Mouse (Mus musculus) spleen, adult 2 months (tissue): ENCODE measurements around the gene D2hgdh. TPM values are rescaled to one million over a fixed set of nuclear protein-coding genes. Genes with fewer than 3 reads are reported as not detected.

Experiments used
- DNase-seq, 2 experiments: peaks; one replicate each; pipeline versions ENCODE4 v3.0.0 to v3.0.0-alpha.2; 2012 to 2021; ENCODE audit warnings: low spot score in 2 of 2, low read depth in 1 of 2
- H3K27ac ChIP-seq: fragments of 200-500 bp; 2 replicates; pipeline ENCODE4 v1.5.1; 2012; ENCODE audit warnings: low read length, inconsistent platforms; ENCODE audit not compliant: insufficient read depth
- H3K27me3 ChIP-seq: fragments of 200-500 bp; 2 replicates; pipeline ENCODE4 v1.6.1; 2012; ENCODE audit warnings: mild to moderate bottlenecking, moderate library complexity, low read length, inconsistent platforms; ENCODE audit not compliant: control insufficient read depth, insufficient read depth
- H3K36me3 ChIP-seq: fragments of 200-500 bp; 2 replicates; pipeline ENCODE4 v1.6.1; 2012; ENCODE audit warnings: mild to moderate bottlenecking, low read length, inconsistent platforms; ENCODE audit not compliant: control insufficient read depth, insufficient read depth
- H3K4me1 ChIP-seq: fragments of 200-500 bp; 2 replicates; pipeline ENCODE4 v1.6.1; 2011; ENCODE audit warnings: inconsistent platforms; ENCODE audit not compliant: control insufficient read depth, insufficient read depth, insufficient read length
- H3K4me3 ChIP-seq: fragments of 200-500 bp; 2 replicates; pipeline ENCODE4 v1.5.1; 2011; ENCODE audit warnings: mild to moderate bottlenecking, inconsistent platforms; ENCODE audit not compliant: insufficient read depth, insufficient read length; ENCODE audit errors: extremely low read depth
- CTCF ChIP-seq: fragments of 200-500 bp; IDR thresholded peaks from 2 replicates; pipeline ENCODE4 v1.5.1; 2011; ENCODE audit warnings: mild to moderate bottlenecking, inconsistent platforms; ENCODE audit not compliant: insufficient read depth, insufficient read length, insufficient replicate concordance; ENCODE audit errors: extremely low read depth
- POLR2A ChIP-seq: fragments of 200-500 bp; IDR thresholded peaks from 2 replicates; pipeline ENCODE4 v1.6.1; 2011; ENCODE audit warnings: low read depth, low read length, inconsistent platforms
- WGBS: fragments of 180-500 bp; shearing (Covaris S2); methylation state at CpG from one replicate; pipeline ENCODE4 v1.1.7; 2018; 5-methylcytosine and 5-hydroxymethylcytosine counted together
- polyA plus RNA-seq: library from polyadenylated mRNA; depleted of rRNA; stranded (reverse); fragments of >200 nt; gene quantifications from 2 replicates; pipeline ENCODE4 v1.2.3, GENCODE M21; 2012

Gene D2hgdh
- polyA plus RNA-seq, 1 experiment: 20.3 TPM

GRCm38 (mm10) chr1:93802771-93803170, 21.9 kb upstream of the D2hgdh start:
- no peak overlapping the region for H3K4me3 ChIP-seq
- TF ChIP-seq POLR2A (no peak), CTCF (no peak)
- peaks cover 10% of the 10 kb centered on the region for H3K4me1 ChIP-seq
- no peak overlapping the region for H3K27ac ChIP-seq
- H3K27me3 ChIP-seq: no peaks in the 10 kb centered on the region
- no peak for DNase-seq
- 70% methylated on average over 5 of the region's 5 CpGs for WGBS
- peaks cover 6% of the 10 kb centered on the region for H3K36me3 ChIP-seq

DNA sequence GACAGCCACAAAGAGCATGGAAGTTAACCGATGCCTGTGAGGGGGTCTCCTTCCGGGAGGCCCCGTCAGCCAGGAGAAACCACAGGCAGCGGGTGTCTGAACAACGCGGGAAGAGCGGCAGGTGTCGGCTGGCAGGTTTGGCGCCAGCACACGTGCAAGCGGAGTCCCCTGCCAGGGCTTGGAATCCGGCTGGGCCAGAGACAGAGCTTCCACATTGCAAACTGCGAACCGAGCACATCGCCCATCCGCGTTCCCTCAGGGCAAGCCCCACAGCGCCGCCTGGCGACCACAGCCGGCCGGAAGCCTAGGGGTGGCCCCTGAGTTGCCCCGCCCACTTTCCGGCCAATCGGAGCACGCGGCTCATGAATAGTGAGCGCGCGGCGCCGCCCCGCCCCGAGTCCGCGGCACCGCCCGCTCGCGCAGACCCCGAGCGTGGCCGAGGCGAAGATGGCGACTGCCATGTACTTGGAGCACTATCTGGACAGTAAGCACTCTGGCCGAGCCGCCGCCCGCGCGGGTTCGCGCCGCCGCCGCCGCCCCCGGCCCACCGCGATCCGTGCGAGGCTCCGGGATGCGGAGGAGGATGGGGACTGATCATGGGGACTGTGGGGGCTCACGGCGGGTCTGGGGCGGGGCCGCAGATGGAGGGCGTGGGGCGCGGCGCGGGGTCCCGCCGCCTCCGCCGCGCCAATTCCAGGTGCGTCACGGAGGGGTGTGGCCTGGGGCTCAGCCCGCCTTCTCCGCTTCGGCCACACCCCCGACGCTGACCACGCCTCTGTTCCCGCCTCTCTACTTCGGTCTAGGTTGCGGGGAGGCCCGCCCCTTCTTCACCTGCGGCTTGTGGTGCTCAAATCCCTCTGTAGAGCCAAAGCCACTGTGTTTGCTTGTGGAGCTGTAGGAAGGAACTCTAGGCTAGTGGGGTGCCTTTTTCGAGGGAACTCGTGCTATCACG, 20.9 kb upstream of the D2hgdh start, which contains the start of gene Ing5:
TSS of gene Ing5 (plus strand) at position 410 of the 952 bp plus-strand sequence.
- DNase-seq: peak; percentile 94 to 100
- peak within 1 kb of the TSS; percentile 98 for H3K27ac ChIP-seq
- under 1% methylated on average over 94 of the region's 94 CpGs for WGBS
- H3K27me3 ChIP-seq: no peaks in the 10 kb centered on the region
- TF ChIP-seq POLR2A (peak; percentile 63), CTCF (peak; percentile 96)
- peak within 1 kb of the TSS; percentile 86 for H3K4me3 ChIP-seq
- peaks cover 10% of the 10 kb centered on the region for H3K4me1 ChIP-seq
- H3K36me3 ChIP-seq: peaks cover 9% of the 10 kb centered on the region

DNA sequence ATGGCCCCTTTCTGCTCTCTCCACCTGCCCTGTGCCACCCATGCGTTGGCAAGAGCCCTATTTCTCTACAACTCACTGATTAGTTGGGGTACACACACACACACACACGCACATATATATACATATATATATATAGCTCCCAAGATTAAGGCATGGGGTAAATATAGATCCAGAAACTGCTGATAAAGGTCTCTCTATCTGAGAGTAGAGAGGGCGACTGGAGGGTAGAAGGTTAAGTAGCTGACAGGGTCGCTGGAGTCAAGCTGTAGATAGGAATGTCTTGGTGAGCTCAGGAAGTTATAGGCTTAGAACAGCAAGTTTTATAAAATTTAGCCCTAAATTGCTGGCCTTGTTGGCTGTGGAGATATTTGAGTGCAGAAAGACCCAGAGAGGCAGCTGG, 19.9 kb upstream of the D2hgdh start:
- 76% methylated on average over 4 of the region's 4 CpGs for WGBS

DNA sequence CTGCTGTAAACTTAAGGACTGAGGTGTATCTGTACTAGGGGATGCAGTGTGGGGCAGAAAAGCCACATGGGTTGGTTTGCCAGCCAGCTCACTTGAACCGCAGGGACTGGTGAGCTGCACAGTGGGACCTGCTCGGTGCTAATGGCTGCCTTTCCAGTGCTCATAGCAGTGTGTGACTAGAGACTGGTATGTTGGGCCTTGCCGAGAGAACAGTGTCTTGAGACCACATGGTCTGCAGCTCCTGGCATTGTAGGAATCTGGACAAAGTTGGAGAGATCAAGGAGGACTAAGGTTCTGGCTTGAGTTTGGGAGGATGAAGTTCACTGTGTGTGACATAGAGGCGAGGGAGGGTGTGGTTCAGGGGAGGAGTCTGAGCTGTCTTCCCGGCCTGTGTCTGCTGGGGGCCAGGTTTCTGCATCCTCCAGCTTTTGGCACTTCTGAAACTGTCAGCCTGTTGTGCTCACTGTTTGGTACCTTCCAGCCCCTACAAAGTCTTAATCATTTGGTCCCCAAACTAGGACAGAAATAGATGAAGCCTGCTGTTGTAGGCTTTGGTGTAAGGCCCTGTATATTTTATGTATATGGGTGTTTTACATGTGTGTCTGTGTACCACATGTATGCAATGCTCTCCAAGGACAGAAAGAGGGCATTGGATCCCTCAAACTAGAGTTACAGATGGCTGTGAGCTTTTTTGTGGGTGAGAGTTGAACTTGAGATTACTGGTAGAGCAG, 19.3 kb upstream of the D2hgdh start:
- no peaks in the 10 kb centered on the region for H3K27me3 ChIP-seq
- no peak overlapping the region for H3K27ac ChIP-seq
- H3K4me1 ChIP-seq: peaks cover 10% of the 10 kb centered on the region
- H3K4me3 ChIP-seq: no peak overlapping the region
- no peak for DNase-seq
- H3K36me3 ChIP-seq: peaks cover 11% of the 10 kb centered on the region
- 67% methylated on average over 5 of the region's 5 CpGs for WGBS
- no peak for TF ChIP-seq CTCF
- no peak for TF ChIP-seq POLR2A

More for the DNA sequence above, 19.9 kb upstream of the D2hgdh start:
- Histone ChIP-seq H3K27me3 (no peaks in the 10 kb centered on the region), H3K4me1 (peaks cover 10% of the 10 kb centered on the region), H3K36me3 (peaks cover 10% of the 10 kb centered on the region), H3K27ac (no peak overlapping the region), H3K4me3 (no peak overlapping the region)
- DNase-seq: no peak
- no peak for TF ChIP-seq POLR2A
- TF ChIP-seq CTCF: no peak

DNA sequence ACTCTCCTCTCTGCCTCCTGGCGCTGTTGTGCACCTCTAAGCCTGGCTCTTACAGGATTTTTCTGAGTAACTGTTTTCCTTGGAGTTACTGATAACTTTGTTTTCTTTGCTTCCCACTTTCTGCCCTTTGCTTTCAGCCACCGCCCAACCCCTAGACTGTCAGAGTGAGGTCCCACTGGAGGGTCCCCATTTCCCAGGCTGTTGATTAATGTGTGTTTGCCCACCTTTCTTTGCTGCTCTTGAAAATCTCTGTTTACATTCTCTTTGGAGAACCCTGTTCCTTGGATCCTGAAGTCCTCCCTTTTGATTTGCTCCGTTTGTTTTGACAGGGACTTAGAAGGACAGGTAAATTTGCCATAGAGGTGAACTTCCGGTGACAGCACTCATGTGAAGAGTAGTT, 15.8 kb upstream of the D2hgdh start:
- 93% methylated on average over 4 of the region's 4 CpGs for WGBS
- DNase-seq: no peak

GRCm38 (mm10) chr1:93810011-93810410, 14.7 kb upstream of the D2hgdh start:
- no peak overlapping the region for H3K27ac ChIP-seq
- H3K4me1 ChIP-seq: no peaks in the 10 kb centered on the region
- WGBS: 95% methylated on average over 3 of the region's 3 CpGs
- peaks cover 33% of the 10 kb centered on the region for H3K36me3 ChIP-seq
- H3K27me3 ChIP-seq: no peaks in the 10 kb centered on the region
- TF ChIP-seq POLR2A: no peak
- TF ChIP-seq CTCF: no peak
- H3K4me3 ChIP-seq: no peak overlapping the region
- no peak for DNase-seq

More for the DNA sequence above, 15.8 kb upstream of the D2hgdh start:
- TF ChIP-seq CTCF (no peak), POLR2A (no peak)
- Histone ChIP-seq H3K4me1 (peaks cover 5% of the 10 kb centered on the region; the same call in 1 of the 2 replicates), H3K36me3 (peaks cover 25% of the 10 kb centered on the region), H3K4me3 (no peak overlapping the region), H3K27me3 (no peaks in the 10 kb centered on the region), H3K27ac (no peak overlapping the region)
